Mouse (Mus musculus) fibroblast of lung, adult 2 months (primary cell): ENCODE measurements at regions not wholly inside any gene's neighbourhood (a gene's known extent, or its start where the extent isn't known, plus 50 kb on each side); places are given as distances from the start of the nearest gene placed in this dataset.

Experiments used
- DNase-seq: peaks from one replicate; pipeline ENCODE4 v3.0.0-alpha.2; 2011; ENCODE audit warnings: low read depth

GRCm38 (mm10) chr15:36888351-36889069 is 119.1 kb downstream of the Zfp706 start:
- no peak for DNase-seq

DNA sequence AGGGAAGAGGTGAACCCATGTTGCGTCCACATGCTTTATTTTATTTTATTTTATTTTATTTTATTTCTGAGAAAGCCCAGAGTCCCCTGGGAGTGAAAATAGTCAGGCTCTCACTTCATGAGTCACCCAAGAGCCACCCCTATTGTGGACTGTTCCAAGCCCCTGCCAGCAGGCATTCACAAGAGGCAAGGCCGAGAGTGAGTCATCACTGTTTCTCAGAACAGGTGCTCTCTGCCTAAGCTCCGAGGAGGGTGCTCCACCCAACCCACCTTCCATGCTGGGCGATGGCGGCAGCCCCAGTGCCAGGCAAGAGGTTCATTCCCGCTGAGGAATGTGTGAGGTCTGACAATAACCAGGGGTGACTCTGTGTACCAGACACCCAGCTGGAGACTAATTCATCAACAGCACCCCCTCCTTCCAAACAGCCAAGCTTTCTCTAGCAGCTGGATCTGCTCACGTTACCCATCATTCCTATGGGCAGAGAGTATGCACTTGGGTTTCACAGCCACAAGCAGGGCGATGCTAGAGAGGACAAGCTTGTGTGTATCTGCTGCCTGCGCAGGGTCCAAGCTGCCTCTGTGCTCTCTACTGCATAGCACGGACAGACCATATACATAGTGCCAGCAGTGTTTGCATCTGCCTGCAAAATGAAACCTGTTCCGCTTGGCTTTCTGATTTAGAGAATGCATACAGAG is 122.8 kb downstream of the Zfp706 start:
- DNase-seq: no peak

- DNase-seq: no peak
Measured at GRCm38 (mm10) chr15:36884074-36884473, 123.5 kb downstream of the Zfp706 start.

DNA sequence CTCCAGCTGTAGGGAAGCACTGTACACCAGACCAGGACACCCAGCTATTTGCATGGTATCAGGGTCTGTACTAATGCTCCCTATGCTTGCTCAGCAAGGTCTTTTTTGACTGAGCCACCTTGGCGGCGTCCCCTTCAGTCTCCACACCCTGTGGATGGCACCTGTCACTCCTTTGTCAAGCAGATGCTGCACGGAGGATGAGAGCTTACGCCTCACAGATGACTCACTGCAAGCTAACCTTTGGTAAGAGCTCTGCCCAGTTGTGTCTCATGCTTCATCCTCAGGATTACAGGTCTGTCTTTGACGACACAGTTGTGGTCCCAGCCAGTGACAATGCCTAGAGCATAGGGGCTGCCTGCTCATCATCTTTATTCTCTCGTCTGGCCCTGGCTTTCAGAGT is 124.4 kb downstream of the Zfp706 start:
- DNase-seq: no peak

DNA sequence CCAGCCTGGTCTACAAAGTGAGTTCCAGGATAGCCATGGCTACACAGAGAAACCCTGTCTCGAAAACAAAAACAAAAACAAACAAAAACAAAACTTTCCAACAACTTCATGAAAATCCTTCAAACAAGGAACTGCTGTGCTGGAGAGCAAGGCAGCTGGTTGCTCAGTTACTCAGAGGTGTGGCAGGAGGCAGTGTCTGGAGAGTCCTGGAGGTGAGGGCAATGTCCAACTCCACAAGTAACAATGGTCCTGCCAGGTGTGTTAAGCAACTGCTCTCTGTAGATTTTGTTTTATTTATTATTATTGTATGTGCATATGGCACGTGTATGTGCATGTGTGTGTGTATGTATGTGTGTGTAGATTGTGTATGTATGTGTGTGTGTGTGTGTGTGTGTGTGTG is 126.0 kb downstream of the Zfp706 start:
- no peak for DNase-seq

DNA sequence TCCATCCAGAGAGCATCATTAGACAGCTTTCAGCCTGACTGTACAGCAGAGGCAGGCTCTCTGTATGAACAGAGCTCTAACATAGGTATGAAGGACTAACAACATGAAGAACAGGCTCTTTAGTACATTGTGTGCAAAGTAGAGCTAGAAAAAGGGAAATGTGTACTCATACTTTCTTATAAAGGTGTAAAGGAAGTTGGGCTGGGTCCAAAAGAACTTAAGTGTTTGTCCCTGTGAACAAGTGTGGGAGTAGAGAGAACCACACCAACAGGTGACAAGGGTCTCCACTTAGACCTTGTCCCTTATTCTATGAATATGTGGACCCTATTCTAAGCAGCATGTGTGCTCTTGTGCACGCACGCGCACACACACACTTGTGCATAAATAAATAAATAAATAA is 127.0 kb downstream of the Zfp706 start:
- DNase-seq: no peak

DNA sequence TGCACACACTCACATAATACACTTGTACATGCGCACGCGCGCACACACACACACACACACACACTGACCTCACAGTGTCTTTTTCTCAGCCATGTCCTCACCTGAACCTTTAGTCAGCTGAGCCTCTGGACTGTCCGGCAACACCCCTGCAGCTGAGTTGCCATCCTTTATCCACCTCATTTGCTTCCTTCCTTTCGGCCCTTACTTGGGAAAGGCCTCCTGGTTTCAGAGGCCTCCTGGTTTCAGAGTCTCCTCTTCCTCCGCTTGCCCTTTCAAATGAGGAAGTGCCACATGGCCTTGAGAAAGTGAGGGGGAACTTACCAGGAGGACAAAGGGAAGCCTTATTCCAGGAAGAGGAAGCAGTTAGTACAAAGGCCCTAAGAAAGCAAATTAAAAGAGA is 128.0 kb downstream of the Zfp706 start:
- DNase-seq: no peak

DNA sequence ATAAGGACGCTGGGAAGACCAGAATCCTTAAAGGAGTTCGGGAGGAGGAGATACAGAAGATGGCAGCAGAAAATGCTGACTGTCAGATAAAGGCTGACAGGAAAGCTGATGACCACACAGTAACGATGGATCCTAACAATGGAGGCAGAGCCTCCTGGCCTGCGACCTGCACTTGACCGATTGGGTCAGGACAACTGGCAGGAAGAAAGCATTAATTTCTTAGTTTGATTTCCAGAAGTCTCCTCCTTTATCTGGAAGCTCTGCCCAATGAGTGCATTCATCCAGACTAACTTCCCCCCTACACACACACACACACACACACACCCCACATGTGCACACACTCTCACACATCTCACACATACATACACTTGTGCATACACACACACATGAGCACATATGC is 128.6 kb downstream of the Zfp706 start:
- no peak for DNase-seq

DNA sequence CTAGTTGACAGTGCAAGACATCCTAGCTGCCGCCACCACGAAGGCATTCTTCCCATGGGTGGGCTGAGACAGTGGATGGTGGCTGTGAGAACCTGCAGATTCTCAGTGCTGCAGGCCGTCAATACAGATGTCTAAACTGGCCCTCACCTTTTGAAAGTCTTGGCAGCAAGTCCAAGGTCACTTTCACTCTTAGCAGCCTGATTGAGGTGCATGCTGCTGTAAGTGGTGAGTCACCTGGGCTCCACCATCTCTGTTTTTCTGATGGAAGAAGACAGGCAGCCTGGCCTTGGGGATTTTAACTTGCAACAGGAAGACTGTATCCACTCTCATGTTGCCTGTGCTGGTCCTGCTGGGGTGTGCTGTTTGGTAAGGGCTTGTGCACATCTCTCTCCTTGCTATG is 129.3 kb downstream of the Zfp706 start:
- no peak for DNase-seq

- no peak for DNase-seq
Measured at GRCm38 (mm10) chr15:36877501-36877900, 130.1 kb downstream of the Zfp706 start.

- DNase-seq: no peak
Measured at GRCm38 (mm10) chr15:36875980-36876778, 131.4 kb downstream of the Zfp706 start.

DNA sequence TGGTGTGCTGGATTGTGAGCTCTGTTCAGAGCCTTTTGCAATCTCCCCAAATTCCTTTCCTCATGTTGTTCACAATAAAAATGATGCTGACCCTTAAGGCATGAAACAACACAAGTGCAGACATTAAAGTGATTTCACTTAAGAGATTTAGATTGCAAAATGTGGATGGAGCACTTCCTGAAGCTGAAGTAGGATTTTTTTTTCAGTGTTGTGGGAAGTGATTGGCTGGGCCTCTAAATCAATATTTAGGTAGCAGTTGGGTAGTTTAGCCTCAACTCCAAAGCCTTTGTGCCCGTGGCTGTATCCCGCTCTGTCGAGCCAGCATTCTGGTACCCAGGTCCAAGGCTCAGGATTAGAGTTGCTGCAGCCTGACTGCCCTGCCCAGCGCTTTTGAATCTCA is 133.0 kb downstream of the Zfp706 start:
- no peak for DNase-seq

DNA sequence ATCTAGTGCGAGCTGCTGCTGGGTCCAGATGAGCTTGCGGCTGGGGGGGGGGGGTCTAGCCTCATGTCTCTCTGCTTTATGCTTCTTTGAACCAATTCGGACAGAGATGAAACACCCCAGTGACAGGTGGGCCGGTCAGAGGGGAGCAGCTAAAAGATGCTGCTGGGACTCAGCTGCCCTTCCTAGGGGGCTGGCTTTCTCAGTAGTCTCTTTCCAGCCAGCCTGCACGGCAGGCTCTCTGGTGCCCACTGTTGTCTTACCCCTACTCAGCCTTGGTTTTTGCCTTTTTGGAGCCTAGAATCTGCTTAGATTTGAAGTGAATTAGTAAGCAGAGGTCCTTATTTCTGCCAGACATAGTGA is 133.7 kb downstream of the Zfp706 start:
- DNase-seq: no peak

- DNase-seq: no peak
Measured at GRCm38 (mm10) chr15:36873058-36873883, 134.3 kb downstream of the Zfp706 start.

- DNase-seq: no peak
Measured at GRCm38 (mm10) chr15:36872566-36872965, 135.0 kb downstream of the Zfp706 start.

GRCm38 (mm10) chr15:36870717-36871116 is 136.9 kb downstream of the Zfp706 start:
- no peak for DNase-seq

DNA sequence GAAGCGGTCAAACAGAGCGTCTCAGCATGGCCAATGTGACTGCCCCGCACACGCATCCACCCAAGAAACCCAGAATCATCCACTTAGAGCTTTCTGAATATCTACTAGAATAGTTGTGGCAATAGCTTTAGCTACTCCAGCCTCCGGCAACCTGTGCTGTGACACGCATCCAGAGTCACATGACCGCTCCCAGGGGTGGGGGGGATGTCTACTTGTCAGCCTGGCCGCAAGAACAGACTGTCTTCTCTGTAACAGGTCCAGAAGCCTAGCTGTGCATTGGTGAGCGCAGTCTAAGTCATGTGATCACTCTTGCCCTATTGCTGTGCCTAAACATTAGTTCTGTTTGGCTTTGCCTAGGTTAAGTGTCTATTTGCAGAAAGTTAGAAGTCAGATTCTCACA is 137.5 kb downstream of the Zfp706 start:
- DNase-seq: no peak

GRCm38 (mm10) chr15:36866088-36866487 is 141.5 kb downstream of the Zfp706 start:
- no peak for DNase-seq

GRCm38 (mm10) chr15:36865332-36865731 is 142.2 kb downstream of the Zfp706 start:
- no peak for DNase-seq

DNA sequence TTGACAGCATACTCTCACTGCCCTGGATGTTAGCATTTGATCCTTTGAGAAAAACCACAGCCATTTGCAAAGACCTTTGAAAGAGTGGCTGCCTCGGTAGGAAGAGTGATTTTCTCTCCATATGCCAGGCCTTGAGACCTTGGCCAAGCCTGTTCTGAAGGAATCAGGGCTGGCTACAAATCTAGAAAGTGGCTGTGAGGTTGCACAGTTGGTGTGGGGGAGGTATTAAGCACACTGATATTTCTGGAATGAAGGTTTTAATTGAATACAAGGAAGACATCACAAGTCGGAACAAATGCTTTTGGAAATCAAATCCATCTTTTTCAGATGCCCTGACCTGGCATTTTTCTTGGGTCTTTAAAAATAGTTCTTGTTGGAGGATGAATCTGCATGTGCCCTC is 143.5 kb downstream of the Zfp706 start:
- no peak for DNase-seq

DNA sequence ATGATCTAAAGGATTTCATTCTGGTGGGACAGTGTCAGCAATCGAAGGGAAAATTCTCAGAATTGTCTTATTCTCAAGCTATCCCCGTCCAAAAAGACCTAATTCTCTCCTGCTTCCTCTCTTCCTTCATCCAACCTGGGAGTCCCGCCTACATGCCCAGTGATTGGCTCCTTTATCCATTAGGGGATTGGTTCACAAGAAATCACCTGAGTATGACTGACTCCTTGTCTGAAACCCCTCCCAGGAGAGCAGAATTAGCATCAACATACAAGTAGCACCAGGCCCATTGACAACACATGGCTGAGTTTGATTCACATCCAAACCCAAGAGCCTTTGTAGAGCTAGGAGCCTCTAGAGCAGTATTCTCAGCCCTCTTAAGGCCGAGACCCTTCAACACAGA is 148.9 kb downstream of the Zfp706 start:
- DNase-seq: no peak

- DNase-seq: no peak
Measured at GRCm38 (mm10) chr15:36857622-36858021, 150.0 kb downstream of the Zfp706 start.
